Comparison of ENCODE assay signal across 10 mouse cellular contexts in the genomic region with DNA sequence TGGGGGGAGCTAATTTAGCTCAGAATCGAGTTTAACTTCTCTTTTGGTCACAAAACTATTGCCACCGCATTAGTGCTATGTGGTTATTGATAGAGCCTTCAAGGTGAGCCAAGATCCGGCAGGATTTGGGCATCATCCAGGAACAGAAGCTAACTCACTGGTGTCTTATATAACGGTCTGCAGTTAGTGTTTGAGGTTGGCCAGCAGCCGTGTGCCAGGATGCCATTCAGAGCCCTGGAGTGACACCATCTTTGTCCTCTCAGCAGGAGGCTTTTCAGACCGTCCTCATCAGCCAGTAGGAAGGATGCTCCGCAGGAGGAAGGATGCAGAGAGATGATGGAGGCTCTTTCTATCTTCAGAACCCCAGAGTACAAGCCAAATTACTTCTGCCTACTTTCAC.
DNase-seq lines count a peak whose midpoint lies in the region; ATAC-seq lines count a peak whose summit lies in the region.
"Had no signal": no experiment of that assay in that cellular context is flagged by ENCODE, and none has a peak within 500 bp of the region (broad histone marks: within the 10 kb centered on the region; RNA-seq: fewer than 3 reads in every experiment).

No protein-coding gene starts in this region.

- DNase-seq in heart, adult 8-10 months (ENCODE audit: low spot score) = peak; percentile 24
- DNase-seq in heart, postnatal 25 days (ENCODE audit: low spot score) = no peak
- peak; percentile 14 for DNase-seq in adrenal gland, postnatal 25 days
- peak; percentile 83 to 91 for DNase-seq in cerebellum, postnatal 10 days
- DNase-seq in kidney, adult 9 months = no peak
- DNase-seq in layer of hippocampus, postnatal 14 days (ENCODE audit: low spot score in 2 of 2) = no peak
- DNase-seq: gastrocnemius, postnatal 36 days; lung, postnatal 10 days had no signal

- ATAC-seq in cerebellum, adult (ENCODE audit: insufficient number of reproducible peaks, low FRiP score, low TSS enrichment) = peak; percentile 88
- ATAC-seq: intestine, embryonic 16.5 days had no signal

- intact Hi-C loops in heart, postnatal 25 days (cut with DNase I) = no loop called here

Comparison
In these comparisons a context has a peak if more than half of its experiments do, and no peak if none do; other contexts are left out.
1. DNase-seq: peak in heart, adult 8-10 months (single experiment), adrenal gland, postnatal 25 days (single experiment) and cerebellum, postnatal 10 days (2 of 2); none in heart, postnatal 25 days (single experiment), kidney, adult 9 months (single experiment) and layer of hippocampus, postnatal 14 days (0 of 2).